In the genomic region with DNA sequence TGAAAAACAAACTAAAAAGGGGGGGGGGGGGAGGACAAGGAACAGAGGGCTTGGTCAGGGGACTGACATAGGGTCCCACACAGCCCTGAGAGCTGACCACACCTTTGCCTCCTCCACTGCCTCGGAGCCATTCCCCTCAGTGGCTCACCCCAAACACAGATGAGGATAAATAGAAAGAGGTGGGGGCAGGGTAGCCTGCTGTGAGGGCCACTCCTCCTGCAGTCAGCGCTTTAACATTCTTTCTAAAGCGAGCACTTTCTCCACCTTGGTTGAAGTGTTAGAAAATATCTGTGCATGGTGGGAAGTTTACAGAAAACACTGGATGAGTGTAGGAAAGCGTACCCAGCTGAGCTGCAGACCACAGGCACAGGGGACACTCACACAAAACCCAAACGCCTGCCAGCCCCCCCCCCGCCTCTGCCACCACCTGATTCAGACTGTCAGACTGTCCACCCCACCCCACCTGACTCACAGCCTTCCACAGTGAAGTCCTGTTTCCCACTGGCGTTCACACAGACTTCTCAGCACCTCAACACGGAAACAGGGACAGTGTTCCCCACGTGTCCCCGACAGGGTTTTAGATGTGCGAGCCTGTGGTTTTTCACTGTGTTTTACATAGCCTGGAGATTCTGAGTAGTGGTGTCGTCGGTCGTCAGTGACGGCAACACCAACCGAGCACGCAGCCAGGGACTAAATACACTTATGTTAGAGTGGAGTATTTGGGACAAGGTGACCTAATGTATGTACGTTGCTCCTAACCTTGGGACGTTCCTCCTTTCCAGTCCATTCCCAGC, we compare ENCODE assay signal across 8 mouse cellular contexts. TPM values are rescaled to one million over a fixed set of nuclear protein-coding genes. Genes with fewer than 3 reads are reported as not detected.
A peak's percentile ranks its signal among the peaks of the same experiment; 100 is the strongest.
DNase-seq lines count a peak whose midpoint lies in the region; ATAC-seq and TF ChIP-seq lines count a peak whose summit lies in the region.
"Had no signal": no experiment of that assay in that cellular context is flagged by ENCODE, and none has a peak within 500 bp of the region (broad histone marks: within the 10 kb centered on the region; RNA-seq: fewer than 3 reads in every experiment).

No protein-coding gene starts in this region.

- no peak for ATAC-seq in kidney, postnatal 0 days (replicated peaks; ENCODE audit: low FRiP score, low read depth)
- ATAC-seq in embryonic facial prominence, embryonic 13.5 days (ENCODE audit: insufficient number of reproducible peaks, insufficient read depth, low FRiP score, low TSS enrichment, low read depth): no peak
- no peak for ATAC-seq in hindbrain, embryonic 12.5 days (ENCODE audit: low FRiP score)
- no peak for ATAC-seq in midbrain, postnatal 0 days (ENCODE audit: low FRiP score)

- H3K4me2 ChIP-seq in kidney, postnatal 0 days (ENCODE audit: low read length): peak overlapping the region; percentile 94
- peak overlapping the region; percentile 99 for H3K4me2 ChIP-seq in embryonic facial prominence, embryonic 13.5 days
- peak overlapping the region; percentile 99 for H3K4me2 ChIP-seq in hindbrain, embryonic 12.5 days (replicated peaks)
- H3K4me2 ChIP-seq in midbrain, postnatal 0 days (ENCODE audit: low read depth, low read length, poor library complexity, severe bottlenecking): peak overlapping the region; percentile 79

- peak overlapping the region; percentile 62; the same call in 1 of the 2 replicates for H3K9ac ChIP-seq in kidney, postnatal 0 days (ENCODE audit: low read depth, low read length)
- peak overlapping the region; percentile 77 for H3K9ac ChIP-seq in embryonic facial prominence, embryonic 13.5 days
- H3K9ac ChIP-seq in hindbrain, embryonic 12.5 days: peak overlapping the region; percentile 41; the same call in 1 of the 2 replicates
- H3K9ac ChIP-seq in midbrain, postnatal 0 days (replicated peaks; ENCODE audit: low read length, poor library complexity, severe bottlenecking): no peak overlapping the region
- H3K9ac ChIP-seq: liver, embryonic 14.5 days had no signal

- no peak overlapping the region for H3K4me3 ChIP-seq in kidney, postnatal 0 days (replicated peaks; ENCODE audit: low read depth, low read length)
- H3K4me3 ChIP-seq in embryonic facial prominence, embryonic 13.5 days: peak overlapping the region; percentile 67; the same call in 1 of the 2 replicates
- peak overlapping the region; percentile 72; the same call in 1 of the 2 replicates for H3K4me3 ChIP-seq in hindbrain, embryonic 12.5 days
- H3K4me3 ChIP-seq in midbrain, postnatal 0 days (ENCODE audit: low read depth, low read length): no peak overlapping the region

- H3K27me3 ChIP-seq in kidney, postnatal 0 days (ENCODE audit: insufficient read depth, low read length): no peaks in the 10 kb centered on the region
- 0 out of 2 replicates have a peak, but pooled peaks cover 6% of the 10 kb centered on the region for H3K27me3 ChIP-seq in embryonic facial prominence, embryonic 13.5 days
- H3K27me3 ChIP-seq in hindbrain, embryonic 12.5 days: peaks cover 19% of the 10 kb centered on the region; the same call in 1 of the 2 replicates
- H3K27me3 ChIP-seq in midbrain, postnatal 0 days (ENCODE audit: insufficient read depth, low read length): no peaks in the 10 kb centered on the region

- H3K4me1 ChIP-seq in kidney, postnatal 0 days (replicated peaks; ENCODE audit: insufficient read depth, low read length): peaks cover 7% of the 10 kb centered on the region
- peaks cover 20% of the 10 kb centered on the region for H3K4me1 ChIP-seq in embryonic facial prominence, embryonic 13.5 days
- peaks cover 22% of the 10 kb centered on the region for H3K4me1 ChIP-seq in hindbrain, embryonic 12.5 days
- H3K4me1 ChIP-seq in midbrain, postnatal 0 days (ENCODE audit: insufficient read depth, low read length): peaks cover 11% of the 10 kb centered on the region; the same call in 1 of the 2 replicates

- H3K27ac ChIP-seq in kidney, postnatal 0 days: 0 out of 2 replicates have a peak overlapping the region, but pooled peaks have one; percentile 72
- no peak overlapping the region for H3K27ac ChIP-seq in embryonic facial prominence, embryonic 13.5 days
- H3K27ac ChIP-seq in hindbrain, embryonic 12.5 days: no peak overlapping the region
- no peak overlapping the region for H3K27ac ChIP-seq in midbrain, postnatal 0 days (ENCODE audit: low read depth, low read length)
- H3K27ac ChIP-seq: liver, embryonic 14.5 days had no signal

- DNase-seq in kidney, postnatal 0 days (ENCODE audit: low spot score): no peak
- no peak for DNase-seq in kidney, postnatal 14 days
- DNase-seq in midbrain, postnatal 0 days (ENCODE audit: low spot score): no peak
- DNase-seq in cerebellum, postnatal 10 days: no peak
- no peak for DNase-seq in thymus, adult 18-20 months

- no peak for TF ChIP-seq CTCF in kidney, postnatal 0 days (IDR thresholded peaks at IDR 0.05; ENCODE audit: low read depth)
- no peak for TF ChIP-seq CTCF in midbrain, postnatal 0 days (IDR thresholded peaks at IDR 0.05)

- peaks cover 10% of the 10 kb centered on the region; the same call in 1 of the 2 replicates for H3K36me3 ChIP-seq in kidney, postnatal 0 days (ENCODE audit: insufficient read depth, low read length)
- H3K36me3 ChIP-seq in embryonic facial prominence, embryonic 13.5 days: peaks cover 18% of the 10 kb centered on the region
- peaks cover 25% of the 10 kb centered on the region for H3K36me3 ChIP-seq in hindbrain, embryonic 12.5 days
- peaks cover 33% of the 10 kb centered on the region for H3K36me3 ChIP-seq in midbrain, postnatal 0 days (ENCODE audit: insufficient read depth, low read length)

- no peaks in the 10 kb centered on the region for H3K9me3 ChIP-seq in kidney, postnatal 0 days (replicated peaks; ENCODE audit: low read length)
- H3K9me3 ChIP-seq in embryonic facial prominence, embryonic 13.5 days: no peaks in the 10 kb centered on the region
- no peaks in the 10 kb centered on the region for H3K9me3 ChIP-seq in hindbrain, embryonic 12.5 days (replicated peaks)
- H3K9me3 ChIP-seq in midbrain, postnatal 0 days (ENCODE audit: low read length): no peaks in the 10 kb centered on the region

- WGBS in kidney, postnatal 0 days: 66% methylated on average over 19 of the region's 19 CpGs
- 63% methylated on average over 19 of the region's 19 CpGs for WGBS in embryonic facial prominence, embryonic 13.5 days
- WGBS in hindbrain, embryonic 12.5 days: 67% methylated on average over 19 of the region's 19 CpGs
- 67% methylated on average over 19 of the region's 19 CpGs for WGBS in midbrain, postnatal 0 days

RNA-seq across cellular contexts. Expression of gene Clba1, which starts 1.6 kb away (rescaled TPM):
- polyA plus RNA-seq in kidney, postnatal 0 days (2015; fragmentation: Nextera tagmentation; extraction: Ambion mirVana): 16.0 and 18.4 TPM in 2 replicates
- 8.3 and 9.8 TPM in 2 replicates for polyA plus RNA-seq in embryonic facial prominence, embryonic 13.5 days (2015; fragmentation: Nextera tagmentation; extraction: Ambion mirVana)
- 16.9 and 19.7 TPM in 2 replicates for polyA plus RNA-seq in hindbrain, embryonic 12.5 days (2016; fragmentation: Nextera tagmentation; extraction: Ambion mirVana)
- 13.6 and 23.1 TPM in 2 replicates for total RNA-seq in midbrain, postnatal 0 days (2014; rRNA removed)
- polyA plus RNA-seq in midbrain, postnatal 0 days (2015; fragmentation: Nextera tagmentation; extraction: Ambion mirVana): 25.2 and 25.9 TPM in 2 replicates

RNA-seq across cellular contexts. Expression of gene Ahnak2, which starts 7.8 kb away (rescaled TPM):
- polyA plus RNA-seq in kidney, postnatal 0 days (2015; fragmentation: Nextera tagmentation; extraction: Ambion mirVana): 0.22 and 0.50 TPM in 2 replicates
- 0.95 and 1.2 TPM in 2 replicates for polyA plus RNA-seq in embryonic facial prominence, embryonic 13.5 days (2015; fragmentation: Nextera tagmentation; extraction: Ambion mirVana)
- polyA plus RNA-seq in hindbrain, embryonic 12.5 days (2016; fragmentation: Nextera tagmentation; extraction: Ambion mirVana): 0.48 and 0.64 TPM in 2 replicates
- 5.1 and 6.1 TPM in 2 replicates for total RNA-seq in midbrain, postnatal 0 days (2014; rRNA removed)
- 1.6 and 1.9 TPM in 2 replicates for polyA plus RNA-seq in midbrain, postnatal 0 days (2015; fragmentation: Nextera tagmentation; extraction: Ambion mirVana)

RNA-seq across cellular contexts. Expression of gene Cdca4, which starts 18.9 kb away (rescaled TPM):
- polyA plus RNA-seq in kidney, postnatal 0 days (2015; fragmentation: Nextera tagmentation; extraction: Ambion mirVana): 56.6 and 64.5 TPM in 2 replicates
- 139 and 147 TPM in 2 replicates for polyA plus RNA-seq in embryonic facial prominence, embryonic 13.5 days (2015; fragmentation: Nextera tagmentation; extraction: Ambion mirVana)
- polyA plus RNA-seq in hindbrain, embryonic 12.5 days (2016; fragmentation: Nextera tagmentation; extraction: Ambion mirVana): 101 TPM in 2 replicates
- 19.8 and 22.6 TPM in 2 replicates for total RNA-seq in midbrain, postnatal 0 days (2014; rRNA removed)
- polyA plus RNA-seq in midbrain, postnatal 0 days (2015; fragmentation: Nextera tagmentation; extraction: Ambion mirVana): 20.8 and 22.0 TPM in 2 replicates

RNA-seq across cellular contexts. Expression of gene Pld4, which starts 49.8 kb away (rescaled TPM):
- 7.8 TPM in 2 replicates for polyA plus RNA-seq in kidney, postnatal 0 days (2015; fragmentation: Nextera tagmentation; extraction: Ambion mirVana)
- polyA plus RNA-seq in embryonic facial prominence, embryonic 13.5 days (2015; fragmentation: Nextera tagmentation; extraction: Ambion mirVana): 6.1 and 7.3 TPM in 2 replicates
- polyA plus RNA-seq in hindbrain, embryonic 12.5 days (2016; fragmentation: Nextera tagmentation; extraction: Ambion mirVana): 5.0 and 5.4 TPM in 2 replicates
- total RNA-seq in midbrain, postnatal 0 days (2014; rRNA removed): 12.2 and 12.6 TPM in 2 replicates
- polyA plus RNA-seq in midbrain, postnatal 0 days (2015; fragmentation: Nextera tagmentation; extraction: Ambion mirVana): 8.8 TPM in 2 replicates

RNA-seq across cellular contexts. Expression of gene Gpr132, which starts 57.7 kb away (rescaled TPM):
- 0.10 and 0.11 TPM in 2 replicates for polyA plus RNA-seq in kidney, postnatal 0 days (2015; fragmentation: Nextera tagmentation; extraction: Ambion mirVana)
- polyA plus RNA-seq in embryonic facial prominence, embryonic 13.5 days (2015; fragmentation: Nextera tagmentation; extraction: Ambion mirVana): 0.17 TPM in 1 of 2 replicates, not detected in the other
- not detected in 2 replicates for polyA plus RNA-seq in hindbrain, embryonic 12.5 days (2016; fragmentation: Nextera tagmentation; extraction: Ambion mirVana)
- 0.16 TPM in 1 of 2 replicates, not detected in the other for total RNA-seq in midbrain, postnatal 0 days (2014; rRNA removed)
- 0.06 TPM in 2 replicates for polyA plus RNA-seq in midbrain, postnatal 0 days (2015; fragmentation: Nextera tagmentation; extraction: Ambion mirVana)

Comparison
In these comparisons a context has a peak if more than half of its experiments do, and no peak if none do; other contexts are left out.
1. H3K4me3 ChIP-seq: peak in embryonic facial prominence, embryonic 13.5 days (single experiment) and hindbrain, embryonic 12.5 days (single experiment); none in kidney, postnatal 0 days (single experiment) and midbrain, postnatal 0 days (single experiment).
2. Peak in every context shown above with its lines, with median percentiles within 50 percentile points of each other: H3K4me2 ChIP-seq.